19 mouse cellular contexts compared by ENCODE assay signal in genomic region chr2:30700890-30701289, GRCm38 (mm10).
DNase-seq lines count a peak whose midpoint lies in the region; ATAC-seq and TF ChIP-seq lines count a peak whose summit lies in the region.
"Had no signal": no experiment of that assay in that cellular context is flagged by ENCODE, and none has a peak within 500 bp of the region (broad histone marks: within the 10 kb centered on the region; RNA-seq: fewer than 3 reads in every experiment).

No protein-coding gene starts in this region.

- no peak for ATAC-seq in hindbrain, embryonic 13.5 days (ENCODE audit: low FRiP score)
- ATAC-seq in hindbrain, embryonic 14.5 days (ENCODE audit: low FRiP score), result no peak
- no peak for ATAC-seq in liver, embryonic 15.5 days (ENCODE audit: insufficient read depth)
- no peak for ATAC-seq in erythroblast, adult 5-6 weeks (replicated peaks; ENCODE audit: low FRiP score, poor library complexity, severe bottlenecking)
- ATAC-seq: intestine, embryonic 15.5 days had no signal

- H3K27me3 ChIP-seq in hindbrain, embryonic 13.5 days, result no peaks in the 10 kb centered on the region
- no peaks in the 10 kb centered on the region for H3K27me3 ChIP-seq in hindbrain, embryonic 14.5 days (ENCODE audit: control insufficient read depth, insufficient read depth, low read length)
- H3K27me3 ChIP-seq in liver, embryonic 15.5 days, result no peaks in the 10 kb centered on the region
- no peaks in the 10 kb centered on the region for H3K27me3 ChIP-seq in embryonic facial prominence, embryonic 10.5 days (replicated peaks; ENCODE audit: low read depth, poor library complexity, severe bottlenecking)
- H3K27me3 ChIP-seq: embryonic facial prominence, embryonic 13.5 days; intestine, embryonic 15.5 days had no signal

- no peak overlapping the region for H3K4me2 ChIP-seq in hindbrain, embryonic 13.5 days
- H3K4me2 ChIP-seq in hindbrain, embryonic 14.5 days (replicated peaks), result no peak overlapping the region
- no peak overlapping the region for H3K4me2 ChIP-seq in liver, embryonic 15.5 days
- H3K4me2 ChIP-seq: intestine, embryonic 15.5 days had no signal

- H3K4me1 ChIP-seq in hindbrain, embryonic 13.5 days (replicated peaks), result peaks cover 53% of the 10 kb centered on the region
- peaks cover 34% of the 10 kb centered on the region for H3K4me1 ChIP-seq in hindbrain, embryonic 14.5 days (replicated peaks; ENCODE audit: control insufficient read depth, insufficient read depth, low read length)
- peaks cover 17% of the 10 kb centered on the region for H3K4me1 ChIP-seq in liver, embryonic 15.5 days (replicated peaks)
- H3K4me1 ChIP-seq in embryonic facial prominence, embryonic 10.5 days, result peaks cover 54% of the 10 kb centered on the region

- H3K36me3 ChIP-seq in hindbrain, embryonic 13.5 days, result no peaks in the 10 kb centered on the region
- no peaks in the 10 kb centered on the region for H3K36me3 ChIP-seq in hindbrain, embryonic 14.5 days (replicated peaks; ENCODE audit: control insufficient read depth, insufficient read depth)
- no peaks in the 10 kb centered on the region for H3K36me3 ChIP-seq in liver, embryonic 15.5 days (replicated peaks)
- H3K36me3 ChIP-seq in embryonic facial prominence, embryonic 10.5 days (replicated peaks), result 0 out of 2 replicates have a peak, but pooled peaks cover 4% of the 10 kb centered on the region
- H3K36me3 ChIP-seq: embryonic facial prominence, embryonic 13.5 days; intestine, embryonic 15.5 days had no signal

- no peak for DNase-seq in gastrocnemius, adult 2 months
- DNase-seq in gastrocnemius, adult 8-10 months (ENCODE audit: low spot score in 2 of 2), result no peak
- no peak for DNase-seq in hindbrain, embryonic 14.5 days (ENCODE audit: low spot score)
- DNase-seq in liver, result no peak
- DNase-seq in embryonic facial prominence, embryonic 10.5 days (ENCODE audit: low spot score), result no peak
- DNase-seq: adrenal gland, postnatal 14 days; B cell, adult 2 months; cerebellum, adult 8-10 months; heart, postnatal 36 days; layer of hippocampus, postnatal 36 days; left cerebral cortex, postnatal 4 days; lung, adult 18-20 months; right cerebral cortex, postnatal 14 days; thymus, postnatal 36 days had no signal

- no peak for TF ChIP-seq CTCF in gastrocnemius, adult 2 months (IDR thresholded peaks at IDR 0.05)

- peaks cover 4% of the 10 kb centered on the region; the same call in 1 of the 2 replicates for H3K9me3 ChIP-seq in hindbrain, embryonic 13.5 days
- H3K9me3 ChIP-seq in hindbrain, embryonic 14.5 days (ENCODE audit: control insufficient read depth, low read length), result 0 out of 2 replicates have a peak, but pooled peaks cover 4% of the 10 kb centered on the region
- no peaks in the 10 kb centered on the region for H3K9me3 ChIP-seq in liver, embryonic 15.5 days (replicated peaks)
- H3K9me3 ChIP-seq in embryonic facial prominence, embryonic 10.5 days, result peaks cover 7% of the 10 kb centered on the region; the same call in 1 of the 2 replicates
- H3K9me3 ChIP-seq: intestine, embryonic 15.5 days had no signal

- H3K9ac ChIP-seq in hindbrain, embryonic 13.5 days, result no peak overlapping the region
- H3K9ac ChIP-seq in hindbrain, embryonic 14.5 days, result no peak overlapping the region
- no peak overlapping the region for H3K9ac ChIP-seq in liver, embryonic 15.5 days
- H3K9ac ChIP-seq: embryonic facial prominence, embryonic 13.5 days; intestine, embryonic 15.5 days had no signal

- H3K4me3 ChIP-seq in gastrocnemius, adult 2 months, result no peak overlapping the region
- H3K4me3 ChIP-seq in hindbrain, embryonic 13.5 days, result no peak overlapping the region
- no peak overlapping the region for H3K4me3 ChIP-seq in hindbrain, embryonic 14.5 days (replicated peaks; ENCODE audit: low read length)
- no peak overlapping the region for H3K4me3 ChIP-seq in liver, embryonic 15.5 days (replicated peaks)
- H3K4me3 ChIP-seq in embryonic facial prominence, embryonic 10.5 days, result no peak overlapping the region
- H3K4me3 ChIP-seq: embryonic facial prominence, embryonic 13.5 days; intestine, embryonic 15.5 days had no signal

- H3K27ac ChIP-seq in gastrocnemius, adult 2 months, result peak overlapping the region; percentile 92; the same call in 1 of the 2 replicates
- H3K27ac ChIP-seq in hindbrain, embryonic 13.5 days, result peak overlapping the region; percentile 81; the same call in 1 of the 2 replicates
- no peak overlapping the region for H3K27ac ChIP-seq in hindbrain, embryonic 14.5 days
- 0 out of 2 replicates have a peak overlapping the region, but pooled peaks have one; percentile 43 for H3K27ac ChIP-seq in liver, embryonic 15.5 days (replicated peaks)
- H3K27ac ChIP-seq in embryonic facial prominence, embryonic 10.5 days (replicated peaks), result peak overlapping the region; percentile 59

- WGBS in hindbrain, embryonic 13.5 days, result 90% methylated on average over 2 of the region's 2 CpGs
- WGBS in hindbrain, embryonic 14.5 days, result 91% methylated on average over 2 of the region's 2 CpGs
- WGBS in liver, embryonic 15.5 days (ENCODE audit: insufficient replicate concordance), result 42% methylated on average over 2 of the region's 2 CpGs
- 89% methylated on average over 2 of the region's 2 CpGs for WGBS in embryonic facial prominence, embryonic 10.5 days

- intact Hi-C loops in gastrocnemius, adult 2 months (cut with DNase I), result no loop called here
